Mouse (Mus musculus) inflammation-experienced regulatory T-cells, adult 6 months (primary cell): ENCODE measurements at regions not wholly inside any gene's neighbourhood (a gene's known extent, or its start where the extent isn't known, plus 50 kb on each side); places are given as distances from the start of the nearest gene placed in this dataset.
"Not testable (repeated sequence)": the region's sequence is repeated elsewhere in the genome, so short reads cannot be mapped to it uniquely, and the experiment has no call there.

Source experiments
- ATAC-seq: one replicate; pipeline ENCODE4 v1.8.0; 2017

GRCm38 (mm10) chr12:115566878-115567277 lies 480.6 kb upstream of the Zfp386 start:
- not testable (repeated sequence) for ATAC-seq

DNA sequence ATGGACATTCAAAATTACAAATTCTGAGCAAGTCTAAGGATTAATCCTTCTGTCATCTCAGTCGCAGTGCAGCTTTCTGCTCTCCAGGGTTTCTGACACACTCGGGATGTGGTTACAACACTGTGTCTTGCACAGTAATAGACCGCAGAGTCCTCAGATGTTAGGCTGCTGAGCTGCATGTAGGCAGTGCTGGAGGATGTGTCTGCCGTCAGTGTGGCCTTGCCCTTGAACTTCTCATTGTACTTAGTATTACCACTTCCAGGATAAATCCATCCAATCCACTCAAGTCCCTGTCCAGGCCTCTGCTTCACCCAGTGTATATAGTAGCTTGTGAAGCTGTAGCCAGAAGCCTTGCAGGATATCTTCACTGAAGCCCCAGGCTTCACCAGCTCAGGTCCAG lies 454.5 kb upstream of the Zfp386 start:
- ATAC-seq = not testable (repeated sequence)

DNA sequence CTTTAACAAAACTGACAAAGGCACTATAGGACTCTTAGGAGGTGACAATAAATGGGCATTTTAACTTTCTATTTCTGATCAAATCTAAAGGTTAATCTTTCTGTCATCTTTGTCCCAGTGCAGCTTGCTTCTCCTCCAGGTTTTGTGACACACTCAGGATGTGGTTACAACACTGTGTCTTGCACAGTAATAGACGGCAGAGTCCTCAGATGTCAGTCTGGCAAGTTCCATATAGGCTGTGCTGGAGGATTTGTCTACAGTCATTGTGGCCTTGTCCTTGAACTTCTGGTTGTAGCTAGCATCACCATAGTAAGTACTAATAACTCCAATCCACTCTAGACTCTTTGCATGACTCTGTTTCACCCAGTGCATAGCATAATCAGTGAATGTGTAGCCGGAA lies 443.8 kb upstream of the Zfp386 start:
- ATAC-seq = no peak

DNA sequence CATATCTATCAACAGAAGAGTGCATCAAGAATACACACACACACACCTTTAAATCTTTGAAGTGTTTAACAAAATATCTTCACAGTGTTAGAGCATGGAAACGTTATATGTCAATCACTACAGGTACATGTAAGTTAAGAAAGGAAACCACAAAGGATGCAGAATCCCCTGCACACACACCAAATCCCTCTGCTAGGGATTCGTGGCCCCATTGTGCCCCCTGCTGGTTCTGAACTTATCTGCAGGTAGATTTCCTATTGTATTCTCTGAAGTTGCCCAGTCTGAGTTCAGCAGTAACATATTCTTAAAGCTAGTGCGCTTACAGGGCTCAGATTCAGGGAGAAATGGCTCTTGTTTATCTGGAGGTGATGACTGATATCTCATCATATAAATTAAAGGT lies 442.6 kb upstream of the Zfp386 start:
- ATAC-seq = peak; percentile 32

GRCm38 (mm10) chr12:115622564-115623233 lies 424.8 kb upstream of the Zfp386 start:
- ATAC-seq = peak; percentile 46

GRCm38 (mm10) chr12:115624221-115624620 lies 423.3 kb upstream of the Zfp386 start:
- no peak for ATAC-seq

DNA sequence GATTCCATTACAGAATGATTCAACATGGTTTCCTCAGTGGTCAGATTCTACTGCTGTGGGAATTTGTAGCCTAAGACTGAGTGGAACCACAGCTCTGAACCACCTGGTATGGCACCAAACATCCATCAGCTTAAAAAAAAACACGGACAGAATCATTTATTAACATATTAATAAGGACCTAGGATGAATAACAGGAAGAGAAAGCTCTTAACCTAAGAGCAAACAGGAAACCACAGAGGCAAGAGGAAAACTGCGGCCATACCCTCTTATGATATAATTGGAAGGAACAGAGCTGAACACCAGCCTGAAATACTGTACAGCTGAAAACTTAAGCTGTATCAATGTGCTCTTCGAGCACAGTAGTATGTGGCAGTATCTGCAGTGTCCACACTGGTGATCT lies 399.9 kb upstream of the Zfp386 start:
- ATAC-seq = no peak

DNA sequence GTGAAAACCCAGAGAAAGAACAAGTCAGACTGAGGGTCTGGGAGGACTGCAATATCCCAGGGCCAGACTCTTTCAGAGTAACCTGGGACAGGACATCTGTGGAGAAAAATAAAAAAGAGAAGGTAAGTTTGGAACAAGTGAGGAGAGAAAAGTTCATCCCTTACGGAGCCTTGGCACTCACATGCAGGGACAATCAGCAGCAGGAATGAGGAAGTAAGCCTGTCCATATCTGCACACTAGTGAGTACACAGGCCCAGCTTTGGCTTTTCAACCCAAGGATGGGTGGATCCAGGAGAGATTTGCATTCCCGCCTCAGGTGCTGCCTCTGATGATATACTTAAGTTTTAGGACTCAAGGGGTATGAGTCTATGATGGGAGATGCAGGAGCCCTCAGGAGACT lies 399.4 kb upstream of the Zfp386 start:
- ATAC-seq = not testable (repeated sequence)

GRCm38 (mm10) chr12:115655781-115656180 lies 391.7 kb upstream of the Zfp386 start:
- ATAC-seq = no peak

DNA sequence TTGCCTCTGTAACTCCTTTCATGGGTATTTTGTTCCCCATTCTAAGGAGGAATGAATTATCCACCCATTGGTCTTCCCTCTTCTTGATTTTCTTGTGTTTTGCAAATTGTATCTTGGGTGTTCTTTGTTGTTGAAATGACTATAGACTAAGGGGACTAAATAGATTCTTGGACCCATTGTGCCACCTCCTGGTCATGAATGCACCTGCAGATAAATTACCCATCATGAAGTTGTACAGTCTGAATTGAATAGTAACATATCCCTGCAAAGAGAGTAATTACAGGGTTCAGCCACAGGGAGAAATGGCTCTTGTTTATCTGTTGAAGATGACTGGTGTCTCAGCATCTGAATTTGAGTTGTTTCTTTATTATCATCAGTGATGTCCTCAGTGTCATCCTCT lies 383.4 kb upstream of the Zfp386 start:
- peak; percentile 38 for ATAC-seq

DNA sequence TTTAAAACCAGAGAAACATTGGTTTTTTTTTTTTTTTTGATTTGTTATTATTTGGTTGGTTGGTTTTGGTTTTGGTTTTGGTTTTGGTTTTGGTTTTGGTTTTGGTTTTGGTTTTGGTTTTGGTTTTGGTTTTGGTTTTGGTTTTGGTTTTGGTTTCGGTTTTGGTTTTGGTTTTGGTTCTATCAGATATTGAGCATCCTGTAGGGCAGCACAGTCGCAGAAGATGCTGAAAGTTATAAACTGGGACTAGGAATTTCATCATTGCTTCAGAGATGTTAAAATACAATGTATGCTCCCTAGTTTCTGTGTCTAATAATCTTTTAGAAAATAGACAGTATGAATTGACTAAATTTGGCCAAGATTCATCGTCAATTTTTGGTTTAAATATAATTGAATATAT lies 375.8 kb upstream of the Zfp386 start:
- ATAC-seq = peak; percentile 63

DNA sequence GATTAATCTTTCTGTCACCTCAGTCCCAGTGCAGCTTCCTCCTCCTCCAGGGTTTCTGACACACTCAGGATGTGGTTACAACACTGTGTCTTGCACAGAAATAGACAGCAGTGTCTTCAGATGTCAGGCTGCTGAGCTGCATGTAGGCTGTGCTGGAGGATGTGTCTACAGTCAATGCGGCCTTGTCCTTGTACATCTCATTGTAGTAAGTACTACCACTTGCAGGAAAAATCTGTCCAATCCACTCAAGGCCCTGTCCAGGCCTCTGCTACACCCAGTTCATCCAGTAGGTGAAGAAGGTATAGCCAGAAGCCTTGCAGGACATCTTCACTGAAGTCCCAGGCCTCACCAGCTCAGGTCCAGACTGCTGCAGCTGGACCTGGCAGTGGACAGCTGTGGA lies 355.7 kb upstream of the Zfp386 start:
- ATAC-seq = peak; percentile 14

GRCm38 (mm10) chr12:115709813-115710212 lies 337.7 kb upstream of the Zfp386 start:
- ATAC-seq = not testable (repeated sequence)

DNA sequence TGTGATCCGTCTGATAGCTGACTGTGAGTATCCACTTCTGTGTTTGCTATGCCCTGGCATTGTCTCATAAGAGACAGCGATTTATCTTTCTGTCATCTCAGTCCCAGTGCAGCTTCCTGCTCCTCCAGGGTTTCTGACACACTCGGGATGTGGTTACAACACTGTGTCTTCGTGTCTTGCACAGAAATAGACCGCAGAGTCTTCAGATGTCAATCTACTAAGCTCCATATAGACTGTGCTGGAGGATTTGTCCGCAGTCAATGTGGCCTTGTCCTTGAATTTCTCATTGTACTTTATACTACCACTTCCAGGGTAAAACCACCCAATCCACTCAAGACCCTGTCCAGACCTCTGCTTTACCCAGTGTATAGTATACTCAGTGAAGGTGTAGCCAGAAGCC lies 305.5 kb upstream of the Zfp386 start:
- ATAC-seq = peak; percentile 50

DNA sequence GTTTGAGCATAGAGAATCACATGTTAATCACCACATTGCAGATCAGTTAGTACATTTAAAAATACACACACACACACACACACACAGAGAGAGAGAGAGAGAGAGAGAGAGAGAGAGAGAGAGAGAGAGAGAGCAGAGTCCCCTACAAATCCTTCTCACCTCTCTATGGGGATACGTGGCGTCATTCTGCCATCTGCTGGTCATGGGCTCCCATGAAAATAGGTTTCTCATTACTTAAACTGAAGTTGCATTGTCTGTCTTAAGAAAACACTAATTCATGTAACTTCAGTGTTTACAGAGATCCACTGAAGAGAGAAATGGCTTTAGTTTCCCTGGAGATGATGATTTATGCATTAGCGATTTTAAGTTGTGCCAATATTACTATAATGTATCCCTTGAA lies 297.9 kb upstream of the Zfp386 start:
- ATAC-seq = not testable (repeated sequence)

DNA sequence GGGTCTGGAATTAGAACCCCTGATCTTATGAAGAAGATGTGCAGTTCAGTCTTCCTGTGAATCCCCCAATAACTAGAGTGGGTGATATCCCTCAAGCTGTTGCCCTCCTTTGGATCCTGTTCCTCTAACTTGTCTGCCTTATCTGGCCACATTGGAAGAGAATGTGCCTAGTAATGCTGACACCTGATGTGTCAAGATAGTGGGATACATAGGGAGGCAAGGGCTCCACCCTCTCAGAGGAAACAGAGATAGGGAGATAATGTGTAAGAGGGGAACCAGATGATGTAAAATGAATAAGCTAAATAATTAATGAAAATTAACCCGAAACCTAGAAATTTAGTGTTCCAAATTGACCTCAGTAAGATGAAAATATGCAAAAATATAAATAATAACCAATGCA lies 294.4 kb upstream of the Zfp386 start:
- ATAC-seq = not testable (repeated sequence)

DNA sequence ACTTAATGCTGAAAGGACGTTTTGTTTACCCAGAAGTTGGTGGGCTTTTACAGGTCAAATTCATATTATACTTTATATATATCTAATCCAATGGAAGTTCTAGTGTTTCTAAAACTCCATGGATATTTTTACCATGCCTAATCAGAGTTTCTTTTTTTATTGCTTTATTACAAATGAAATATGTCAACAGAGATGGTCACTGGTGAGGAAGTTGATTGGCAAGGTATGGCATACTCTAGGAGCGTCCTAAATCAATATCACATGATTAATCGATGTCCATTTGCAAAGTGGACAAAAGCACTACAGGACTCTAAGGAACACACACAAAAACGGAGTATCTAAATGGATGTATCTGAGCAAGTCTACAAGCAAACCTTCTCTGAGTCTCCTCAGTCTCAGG lies 290.0 kb upstream of the Zfp386 start:
- not testable (repeated sequence) for ATAC-seq

GRCm38 (mm10) chr12:115759041-115759440 lies 288.5 kb upstream of the Zfp386 start:
- ATAC-seq = not testable (repeated sequence)

- not testable (repeated sequence) for ATAC-seq
Observed at GRCm38 (mm10) chr12:115761766-115762165, 285.8 kb upstream of the Zfp386 start.

- ATAC-seq = peak; percentile 52
Observed at GRCm38 (mm10) chr12:115764939-115765479, 282.5 kb upstream of the Zfp386 start.

DNA sequence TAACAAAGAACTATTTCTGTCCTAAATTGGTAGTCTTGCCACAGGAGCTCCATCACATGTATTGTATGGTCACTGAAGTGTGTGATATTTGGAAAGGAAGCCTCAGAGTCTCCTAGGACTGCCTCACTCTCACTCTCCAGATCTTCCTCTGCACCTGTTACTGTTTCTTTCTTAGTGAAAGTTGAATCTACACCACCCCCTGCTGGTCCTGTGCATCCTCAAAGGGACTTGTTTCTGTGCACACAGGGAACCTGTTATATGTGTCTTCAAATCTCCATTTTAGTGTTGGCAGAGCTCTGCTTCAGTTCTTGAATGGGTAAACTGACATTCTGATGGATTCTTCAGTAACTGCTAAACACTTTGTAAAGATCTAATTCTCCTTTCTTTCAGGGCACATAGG lies 276.3 kb upstream of the Zfp386 start:
- ATAC-seq = not testable (repeated sequence)

- ATAC-seq = peak; percentile 41
Observed at GRCm38 (mm10) chr12:115790369-115790768, 257.2 kb upstream of the Zfp386 start.

DNA sequence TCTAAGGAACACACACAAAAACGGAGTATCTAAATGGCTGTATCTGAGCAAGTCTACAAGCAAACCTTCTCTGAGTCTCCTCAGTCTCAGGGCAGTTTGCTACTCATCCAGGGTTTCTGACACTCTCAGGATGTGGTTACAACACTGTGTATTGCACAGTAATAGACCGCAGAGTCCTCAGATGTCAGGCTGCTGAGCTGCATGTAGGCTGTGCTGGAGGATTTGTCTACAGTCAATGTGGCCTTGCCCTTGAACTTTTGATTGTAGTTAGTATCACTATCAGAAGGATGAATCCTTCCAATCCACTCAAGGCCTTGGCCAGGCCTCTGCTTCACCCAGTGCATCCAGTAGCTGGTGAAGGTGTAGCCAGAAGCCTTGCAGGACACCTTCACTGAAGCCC lies 245.0 kb upstream of the Zfp386 start:
- peak; percentile 63 for ATAC-seq

- peak; percentile 35 for ATAC-seq
Observed at GRCm38 (mm10) chr12:115803675-115804074, 243.8 kb upstream of the Zfp386 start.

DNA sequence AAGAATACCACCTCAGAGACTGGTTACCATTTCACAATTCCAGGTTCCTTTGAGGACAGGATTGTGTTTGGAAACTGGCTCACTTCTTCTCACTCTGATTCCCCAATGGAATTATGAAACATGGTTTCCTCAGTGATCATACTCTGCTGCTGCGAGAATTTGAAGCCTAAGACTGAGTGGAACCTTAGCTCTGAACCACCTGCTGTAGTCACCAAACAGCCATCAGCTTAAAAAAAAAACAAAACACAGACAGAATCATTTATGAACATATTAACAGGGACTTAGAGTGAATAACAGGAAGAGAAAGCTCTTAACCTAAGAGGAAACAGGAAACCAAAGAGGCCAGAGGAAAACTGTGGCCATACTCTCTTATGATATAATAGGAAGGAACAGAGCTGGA lies 239.5 kb upstream of the Zfp386 start:
- no peak for ATAC-seq
